Mouse (Mus musculus) liver, embryonic 11.5 days (tissue): ENCODE measurements around the gene Bckdk. TPM values are rescaled to one million over a fixed set of nuclear protein-coding genes. Genes with fewer than 3 reads are reported as not detected.
A peak's percentile ranks its signal among the peaks of the same experiment; 100 is the strongest.

ENCODE experiments used
- ATAC-seq: fragments of 200-750 bp; cut with Nextera tagmentation; replicated peaks from 2 replicates; pipeline ENCODE4 v1.8.0; 2017; ENCODE audit warnings: moderate number of reproducible peaks, mild to moderate bottlenecking, moderate TSS enrichment, moderate library complexity; ENCODE audit not compliant: low FRiP score
- DNase-seq: peaks from one replicate; pipeline ENCODE4 v3.0.0-alpha.2; 2017; ENCODE audit warnings: low spot score
- H3K27ac ChIP-seq: fragments of 300-500 bp; sonication (generic); 2 replicates; pipeline ENCODE4 v1.5.1; 2014; ENCODE audit warnings: mild to moderate bottlenecking, low read depth, low read length, control low read depth
- H3K27me3 ChIP-seq: fragments of 300-500 bp; sonication (generic); replicated peaks from 2 replicates; pipeline ENCODE4 v1.6.1; 2014; ENCODE audit warnings: low read length, mixed read lengths; ENCODE audit not compliant: control insufficient read depth, insufficient read depth
- H3K36me3 ChIP-seq: fragments of 300-500 bp; sonication (generic); 2 replicates; pipeline ENCODE4 v1.6.1; 2014; ENCODE audit warnings: mild to moderate bottlenecking, low read length, moderate library complexity, mixed read lengths; ENCODE audit not compliant: control insufficient read depth, insufficient read depth
- H3K4me1 ChIP-seq: fragments of 300-500 bp; sonication (generic); replicated peaks from 2 replicates; pipeline ENCODE4 v1.6.1; 2014; ENCODE audit warnings: low read length, mixed read lengths; ENCODE audit not compliant: control insufficient read depth, insufficient read depth
- H3K4me2 ChIP-seq: fragments of 300-500 bp; sonication (generic); 2 replicates; pipeline ENCODE4 v1.6.1; 2014; ENCODE audit warnings: mild to moderate bottlenecking, control low read depth, moderate library complexity
- H3K4me3 ChIP-seq: fragments of 300-500 bp; sonication (generic); 2 replicates; pipeline ENCODE4 v1.5.1; 2014; ENCODE audit warnings: low read depth, low read length, control low read depth
- H3K9ac ChIP-seq: fragments of 300-500 bp; sonication (generic); 2 replicates; pipeline ENCODE4 v1.6.1; 2014; ENCODE audit warnings: low read depth, low read length, control low read depth
- H3K9me3 ChIP-seq: fragments of 300-500 bp; sonication (generic); 2 replicates; pipeline ENCODE4 v1.6.1; 2016; ENCODE audit warnings: low read length, inconsistent platforms, mixed read lengths; ENCODE audit not compliant: control insufficient read depth
- WGBS: fragments of 180-500 bp; shearing (Covaris S2); extraction: QIAGEN DNeasy Blood & Tissue Kit; methylation state at CpG from one replicate; pipeline ENCODE4 v1.1.7; 2014; 5-methylcytosine and 5-hydroxymethylcytosine counted together
- polyA plus RNA-seq: library from polyadenylated mRNA; unstranded; fragments of >200 nt; fragmentation: Nextera tagmentation; extraction: Ambion mirVana; gene quantifications from 2 replicates; pipeline ENCODE4 v1.2.1, GENCODE M21; 2014

Bckdk gene
- polyA plus RNA-seq, 1 experiment from 2014 or later, result 126 TPM

GRCm38 (mm10) chr7:127929923-127930322 is 26.0 kb downstream of the Bckdk start, which contains the start of gene Prss8:
Prss8 (minus strand) TSS chr7:127930104.
- WGBS, result 14% methylated on average over 6 of the region's 6 CpGs
- Histone ChIP-seq H3K9ac (peak within 1 kb of the TSS; percentile 56), H3K36me3 (peaks cover 3% of the 10 kb centered on the region; the same call in 1 of the 2 replicates), H3K4me3 (peak within 1 kb of the TSS; percentile 34), H3K27ac (no peak within 1 kb of the TSS), H3K4me2 (peak within 1 kb of the TSS; percentile 59), H3K4me1 (peaks cover 36% of the 10 kb centered on the region), H3K9me3 (no peaks in the 10 kb centered on the region), H3K27me3 (no peaks in the 10 kb centered on the region)
- no peak for DNase-seq
- no peak for ATAC-seq

GRCm38 (mm10) chr7:127930636-127931035 is 26.8 kb downstream of the Bckdk start:
- Histone ChIP-seq H3K27me3 (no peaks in the 10 kb centered on the region), H3K9me3 (no peaks in the 10 kb centered on the region), H3K4me1 (peaks cover 39% of the 10 kb centered on the region), H3K27ac (no peak overlapping the region), H3K4me2 (no peak overlapping the region), H3K9ac (no peak overlapping the region), H3K36me3 (peaks cover 2% of the 10 kb centered on the region; the same call in 1 of the 2 replicates), H3K4me3 (no peak overlapping the region)
- 79% methylated on average over 5 of the region's 5 CpGs for WGBS
- ATAC-seq (no peak), DNase-seq (no peak)

DNA sequence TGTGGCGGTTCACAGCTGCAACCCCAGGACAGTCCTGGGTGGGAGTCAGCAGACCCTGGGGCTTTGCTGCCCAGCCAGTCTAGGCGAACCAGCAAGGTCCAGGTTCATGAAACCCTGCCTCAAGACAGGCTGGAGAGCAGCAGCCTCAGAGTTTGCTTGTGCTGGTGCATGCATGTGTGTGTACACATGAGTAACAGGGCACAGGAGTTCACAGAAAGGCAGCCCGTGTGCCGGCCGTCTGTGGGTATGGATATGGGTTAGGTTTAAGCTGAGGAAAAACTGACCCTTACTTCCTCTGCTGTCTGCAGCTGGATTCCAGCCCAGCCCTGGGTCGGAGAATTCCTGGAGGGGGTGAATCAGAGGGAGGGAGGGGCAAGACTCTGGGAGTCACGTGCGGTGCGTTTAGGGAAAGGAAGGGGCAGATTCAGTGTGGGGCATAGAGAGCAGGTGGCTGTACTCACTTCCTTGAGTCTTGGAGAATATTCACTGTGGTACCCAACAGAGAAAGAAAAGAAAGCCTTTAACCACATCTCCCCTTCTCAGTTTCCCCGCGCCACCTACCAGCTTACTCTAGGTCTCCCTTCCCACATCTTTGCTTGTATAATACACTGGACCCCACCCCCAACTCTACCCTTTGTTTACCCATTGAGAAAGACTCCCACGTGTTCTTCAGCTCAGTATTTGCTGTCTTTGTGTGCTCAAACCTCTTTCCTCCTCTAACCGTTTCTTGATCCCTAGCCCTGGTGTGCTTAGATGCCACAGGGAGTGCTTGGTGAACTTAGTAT is 27.7 kb downstream of the Bckdk start:
- 0 out of 2 replicates have a peak overlapping the region, but pooled peaks have one; percentile 9 for H3K9ac ChIP-seq
- H3K4me1 ChIP-seq, result peaks cover 45% of the 10 kb centered on the region
- WGBS, result 41% methylated on average over 13 of the region's 13 CpGs
- H3K36me3 ChIP-seq, result no peaks in the 10 kb centered on the region
- no peak for DNase-seq
- no peak overlapping the region for H3K4me3 ChIP-seq
- H3K27me3 ChIP-seq, result no peaks in the 10 kb centered on the region
- peak overlapping the region; percentile 63; the same call in 1 of the 2 replicates for H3K27ac ChIP-seq
- no peaks in the 10 kb centered on the region for H3K9me3 ChIP-seq
- no peak for ATAC-seq
- H3K4me2 ChIP-seq, result peak overlapping the region; percentile 31

DNA sequence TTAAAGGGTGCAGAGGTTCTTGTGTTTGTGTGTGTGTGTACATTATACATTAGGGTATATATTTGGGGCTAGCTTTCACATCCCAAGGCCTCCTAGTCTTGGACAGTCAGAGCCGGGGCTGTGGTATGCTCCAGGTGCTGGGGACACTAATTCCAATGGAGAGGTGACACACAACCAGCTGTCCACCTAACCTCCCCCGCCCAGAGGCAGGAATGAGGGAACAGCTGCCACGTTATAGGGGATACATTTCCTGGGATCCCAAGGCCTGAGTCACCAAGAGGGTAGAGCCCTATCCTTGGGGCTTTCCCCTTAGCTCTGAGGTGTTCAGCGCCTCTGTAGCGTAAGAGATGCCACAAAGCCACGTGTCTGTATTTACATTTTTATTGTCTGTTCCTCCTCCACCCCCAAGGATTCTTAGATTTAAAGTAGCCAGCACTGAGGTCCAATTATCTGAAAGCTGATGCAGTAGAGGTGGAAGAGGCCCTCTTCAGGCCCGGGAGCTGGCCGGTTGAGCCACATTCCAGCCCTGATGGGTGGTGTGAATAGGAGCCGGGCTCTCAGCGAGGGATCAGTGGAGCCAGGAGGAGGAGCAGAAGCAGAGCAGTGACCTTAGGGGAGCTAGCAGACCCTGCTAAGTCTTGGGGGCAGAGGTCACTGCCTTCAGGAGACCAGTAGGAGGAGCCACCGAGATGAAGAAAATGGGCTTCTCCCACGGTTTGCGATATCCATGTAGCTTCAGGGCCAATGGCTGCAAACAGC is 28.6 kb downstream of the Bckdk start:
- ATAC-seq (no peak), DNase-seq (no peak)
- 35% methylated on average over 13 of the region's 13 CpGs for WGBS
- Histone ChIP-seq H3K27me3 (no peaks in the 10 kb centered on the region), H3K27ac (peak overlapping the region; percentile 63), H3K9me3 (no peaks in the 10 kb centered on the region), H3K36me3 (no peaks in the 10 kb centered on the region), H3K4me3 (no peak overlapping the region), H3K9ac (peak overlapping the region; percentile 9; the same call in 1 of the 2 replicates), H3K4me2 (peak overlapping the region; percentile 31), H3K4me1 (peaks cover 45% of the 10 kb centered on the region)

DNA sequence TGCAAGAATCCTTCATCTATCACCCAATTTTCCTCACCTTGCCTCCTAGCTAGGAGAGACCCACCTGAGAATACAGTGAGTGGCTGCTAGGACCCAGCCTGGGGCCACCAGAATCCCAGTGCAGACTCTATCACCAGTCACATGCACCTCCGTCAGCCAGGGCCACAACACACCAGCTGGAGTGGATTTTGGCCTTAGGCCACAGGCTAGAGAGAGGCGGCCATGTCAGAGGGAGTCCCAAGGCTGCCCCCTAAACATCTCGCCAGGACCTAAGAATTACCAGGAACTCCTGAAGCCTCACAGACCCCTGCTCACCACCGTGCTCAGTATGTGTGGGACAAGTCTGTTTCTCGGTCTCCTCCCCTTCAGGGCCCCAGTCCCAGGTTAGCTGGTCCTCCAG is 30.2 kb downstream of the Bckdk start:
- no peak overlapping the region for H3K9ac ChIP-seq
- no peak overlapping the region for H3K27ac ChIP-seq
- no peak for ATAC-seq
- peaks cover 40% of the 10 kb centered on the region for H3K4me1 ChIP-seq
- no peak for DNase-seq
- no peaks in the 10 kb centered on the region for H3K36me3 ChIP-seq
- no peaks in the 10 kb centered on the region for H3K9me3 ChIP-seq
- no peak overlapping the region for H3K4me3 ChIP-seq
- 85% methylated on average over 5 of the region's 5 CpGs for WGBS
- no peak overlapping the region for H3K4me2 ChIP-seq
- H3K27me3 ChIP-seq, result no peaks in the 10 kb centered on the region

- Histone ChIP-seq H3K4me3 (peak overlapping the region; percentile 84), H3K36me3 (no peaks in the 10 kb centered on the region), H3K9ac (peak overlapping the region; percentile 89), H3K9me3 (no peaks in the 10 kb centered on the region), H3K27ac (peak overlapping the region; percentile 71), H3K4me2 (peak overlapping the region; percentile 100), H3K27me3 (no peaks in the 10 kb centered on the region), H3K4me1 (peaks cover 30% of the 10 kb centered on the region)
- ATAC-seq (peak; percentile 93), DNase-seq (peak; percentile 93)
- 7% methylated on average over 32 of the region's 32 CpGs for WGBS
Observed at GRCm38 (mm10) chr7:127935028-127935722, 31.3 kb downstream of the Bckdk start.

DNA sequence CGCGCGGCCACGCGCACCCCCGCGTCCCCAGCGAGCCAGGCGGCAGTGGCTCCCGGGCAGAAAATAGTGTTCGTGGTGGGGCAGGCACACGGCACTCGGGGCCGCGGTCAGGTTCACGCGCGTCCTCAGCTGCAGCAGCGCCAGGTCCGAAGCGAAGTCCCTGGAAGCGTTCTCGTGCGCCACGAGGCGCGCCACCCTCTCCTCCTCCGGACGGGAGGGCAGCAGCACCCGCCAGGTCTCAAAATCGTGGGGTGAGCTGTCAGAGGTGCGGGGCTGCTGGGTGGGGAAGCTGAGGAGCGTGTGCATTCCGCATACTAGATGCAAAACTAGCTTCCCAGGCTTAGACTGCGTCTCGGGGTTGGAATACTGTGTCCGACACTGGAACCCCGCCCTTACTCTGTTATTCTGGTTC is 31.9 kb downstream of the Bckdk start:
- DNase-seq (peak; percentile 54), ATAC-seq (peak; percentile 33)
- H3K4me3 ChIP-seq, result peak overlapping the region; percentile 84

GRCm38 (mm10) chr7:127936216-127936884 is 32.5 kb downstream of the Bckdk start:
- H3K4me3 ChIP-seq, result peak overlapping the region; percentile 84
- H3K9me3 ChIP-seq, result no peaks in the 10 kb centered on the region
- H3K4me2 ChIP-seq, result peak overlapping the region; percentile 100
- peak; percentile 1; the same call in 1 of the 2 replicates for ATAC-seq
- H3K27ac ChIP-seq, result peak overlapping the region; percentile 71; the same call in 1 of the 2 replicates
- peaks cover 25% of the 10 kb centered on the region for H3K4me1 ChIP-seq
- no peak for DNase-seq
- peak overlapping the region; percentile 89 for H3K9ac ChIP-seq
- no peaks in the 10 kb centered on the region for H3K36me3 ChIP-seq
- H3K27me3 ChIP-seq, result no peaks in the 10 kb centered on the region
- WGBS, result 63% methylated on average over 18 of the region's 18 CpGs

More for the DNA sequence above, 31.9 kb downstream of the Bckdk start:
- Histone ChIP-seq H3K27me3 (no peaks in the 10 kb centered on the region), H3K4me2 (peak overlapping the region; percentile 100), H3K9me3 (no peaks in the 10 kb centered on the region), H3K9ac (peak overlapping the region; percentile 89), H3K27ac (peak overlapping the region; percentile 71), H3K4me1 (peaks cover 28% of the 10 kb centered on the region), H3K36me3 (no peaks in the 10 kb centered on the region)
- under 1% methylated on average over 38 of the region's 38 CpGs for WGBS
